Mouse (Mus musculus) midbrain, embryonic 14.5 days (tissue): ENCODE measurements at regions not wholly inside any gene's neighbourhood (a gene's known extent, or its start where the extent isn't known, plus 50 kb on each side); places are given as distances from the start of the nearest gene placed in this dataset.

Source experiments
- ATAC-seq: fragments of 200-750 bp; cut with Nextera tagmentation; 2 replicates; pipeline ENCODE4 v1.8.0; 2017; ENCODE audit warnings: moderate number of reproducible peaks, moderate library complexity; ENCODE audit not compliant: low FRiP score, low TSS enrichment
- DNase-seq: peaks from one replicate; pipeline ENCODE4 v3.0.0-alpha.2; 2015
- H3K27ac ChIP-seq: fragments of 300-500 bp; sonication (generic); replicated peaks from 2 replicates; pipeline ENCODE4 v1.5.1; 2014; ENCODE audit warnings: mild to moderate bottlenecking, low read depth, low read length, moderate library complexity
- H3K27me3 ChIP-seq: fragments of 300-500 bp; sonication (generic); 2 replicates; pipeline ENCODE4 v1.6.1; 2014; ENCODE audit warnings: low read length, control low read depth, mixed read lengths; ENCODE audit not compliant: control insufficient read depth, insufficient read depth
- H3K36me3 ChIP-seq: fragments of 300-500 bp; sonication (generic); 2 replicates; pipeline ENCODE4 v1.6.1; 2014; ENCODE audit warnings: low read length, control low read depth; ENCODE audit not compliant: control insufficient read depth, insufficient read depth
- H3K4me1 ChIP-seq: fragments of 300-500 bp; sonication (generic); 2 replicates; pipeline ENCODE4 v1.6.1; 2014; ENCODE audit warnings: mild to moderate bottlenecking, antibody characterized with exemption, low read length, control low read depth; ENCODE audit not compliant: control insufficient read depth, insufficient read depth
- H3K4me2 ChIP-seq: fragments of 300-500 bp; sonication (generic); 2 replicates; pipeline ENCODE4 v1.6.1; 2014; ENCODE audit warnings: mild to moderate bottlenecking, low read length, moderate library complexity
- H3K4me3 ChIP-seq: fragments of 300-500 bp; sonication (generic); replicated peaks from 2 replicates; pipeline ENCODE4 v1.5.1; 2014; ENCODE audit warnings: low read depth, low read length
- H3K9ac ChIP-seq: fragments of 300-500 bp; sonication (generic); replicated peaks from 2 replicates; pipeline ENCODE4 v1.6.1; 2014; ENCODE audit warnings: mild to moderate bottlenecking, low read length, moderate library complexity
- H3K9me3 ChIP-seq: fragments of 300-500 bp; sonication (generic); 2 replicates; pipeline ENCODE4 v1.6.1; 2016; ENCODE audit warnings: low read length, control low read depth, mixed read lengths; ENCODE audit not compliant: control insufficient read depth
- WGBS: fragments of 180-500 bp; shearing (Covaris S2); extraction: QIAGEN DNeasy Blood & Tissue Kit; methylation state at CpG from one replicate; pipeline ENCODE4 v1.1.7; 2014; 5-methylcytosine and 5-hydroxymethylcytosine counted together

GRCm38 (mm10) chr14:37315239-37315895, 180.3 kb upstream of the Ghitm start:
- WGBS, result 72% methylated on average over 7 of the region's 7 CpGs
- H3K36me3 ChIP-seq, result no peaks in the 10 kb centered on the region
- no peaks in the 10 kb centered on the region for H3K4me1 ChIP-seq
- H3K4me2 ChIP-seq, result no peak overlapping the region
- no peak overlapping the region for H3K4me3 ChIP-seq
- ATAC-seq, result no peak
- no peak overlapping the region for H3K27ac ChIP-seq
- H3K9me3 ChIP-seq, result no peaks in the 10 kb centered on the region
- no peak overlapping the region for H3K9ac ChIP-seq
- DNase-seq, result no peak
- H3K27me3 ChIP-seq, result no peaks in the 10 kb centered on the region

GRCm38 (mm10) chr14:37313906-37314305, 178.8 kb upstream of the Ghitm start:
- no peak overlapping the region for H3K9ac ChIP-seq
- H3K36me3 ChIP-seq, result no peaks in the 10 kb centered on the region
- no peaks in the 10 kb centered on the region for H3K4me1 ChIP-seq
- H3K4me3 ChIP-seq, result no peak overlapping the region
- DNase-seq, result no peak
- H3K27ac ChIP-seq, result no peak overlapping the region
- no peak overlapping the region for H3K4me2 ChIP-seq
- no peak for ATAC-seq
- no peaks in the 10 kb centered on the region for H3K9me3 ChIP-seq
- no peaks in the 10 kb centered on the region for H3K27me3 ChIP-seq

GRCm38 (mm10) chr14:37312887-37313286, 177.8 kb upstream of the Ghitm start:
- DNase-seq (no peak), ATAC-seq (no peak)
- no peak overlapping the region for H3K4me3 ChIP-seq
- H3K27me3 ChIP-seq, result no peaks in the 10 kb centered on the region
- no peaks in the 10 kb centered on the region for H3K4me1 ChIP-seq
- no peak overlapping the region for H3K27ac ChIP-seq
- H3K4me2 ChIP-seq, result no peak overlapping the region
- WGBS, result 89% methylated on average over 3 of the region's 3 CpGs
- no peaks in the 10 kb centered on the region for H3K36me3 ChIP-seq
- H3K9me3 ChIP-seq, result no peaks in the 10 kb centered on the region
- H3K9ac ChIP-seq, result no peak overlapping the region

DNA sequence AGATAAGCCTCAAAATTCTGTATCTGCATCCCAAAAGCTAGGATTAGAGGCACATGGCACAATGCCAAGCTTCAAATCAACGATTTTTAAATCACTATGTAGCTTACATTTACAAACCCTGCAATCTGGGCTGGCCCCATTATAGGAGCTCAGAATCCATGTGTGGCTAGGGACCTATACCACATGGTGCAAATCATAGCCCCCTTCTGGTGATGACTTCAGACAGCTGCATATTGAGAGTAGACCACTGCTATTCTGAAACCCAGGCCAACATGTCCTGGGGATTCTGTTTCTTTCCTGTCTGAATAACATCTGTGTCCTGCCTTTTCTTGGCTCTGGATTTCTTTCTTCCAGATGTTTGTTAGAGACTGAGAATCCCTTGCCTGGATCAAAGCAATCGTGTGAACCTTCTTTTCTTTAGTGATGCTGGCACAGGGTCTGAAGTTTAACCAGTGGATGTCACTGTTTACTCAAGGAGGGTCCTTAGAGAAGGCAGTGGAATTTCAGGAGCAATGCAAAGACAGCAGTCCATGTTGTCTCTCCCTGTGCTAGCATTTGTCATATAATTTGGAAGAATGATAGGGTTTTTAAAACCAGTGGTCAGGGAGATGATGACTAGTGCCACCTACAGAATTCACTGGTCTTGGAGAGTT, 171.7 kb upstream of the Ghitm start:
- WGBS, result 56% methylated on average over 2 of the region's 2 CpGs

GRCm38 (mm10) chr14:37298631-37299030, 163.6 kb upstream of the Ghitm start:
- Histone ChIP-seq H3K27ac (no peak overlapping the region), H3K9me3 (no peaks in the 10 kb centered on the region), H3K9ac (no peak overlapping the region), H3K4me2 (no peak overlapping the region), H3K27me3 (no peaks in the 10 kb centered on the region), H3K36me3 (no peaks in the 10 kb centered on the region), H3K4me3 (no peak overlapping the region), H3K4me1 (no peaks in the 10 kb centered on the region)
- DNase-seq (no peak), ATAC-seq (no peak)

More for the DNA sequence above, 171.7 kb upstream of the Ghitm start:
- Histone ChIP-seq H3K27me3 (no peaks in the 10 kb centered on the region), H3K27ac (no peak overlapping the region), H3K9me3 (no peaks in the 10 kb centered on the region), H3K9ac (no peak overlapping the region), H3K4me3 (no peak overlapping the region), H3K4me2 (no peak overlapping the region), H3K36me3 (no peaks in the 10 kb centered on the region), H3K4me1 (no peaks in the 10 kb centered on the region)
- peak; percentile 37 for DNase-seq
- ATAC-seq, result no peak

DNA sequence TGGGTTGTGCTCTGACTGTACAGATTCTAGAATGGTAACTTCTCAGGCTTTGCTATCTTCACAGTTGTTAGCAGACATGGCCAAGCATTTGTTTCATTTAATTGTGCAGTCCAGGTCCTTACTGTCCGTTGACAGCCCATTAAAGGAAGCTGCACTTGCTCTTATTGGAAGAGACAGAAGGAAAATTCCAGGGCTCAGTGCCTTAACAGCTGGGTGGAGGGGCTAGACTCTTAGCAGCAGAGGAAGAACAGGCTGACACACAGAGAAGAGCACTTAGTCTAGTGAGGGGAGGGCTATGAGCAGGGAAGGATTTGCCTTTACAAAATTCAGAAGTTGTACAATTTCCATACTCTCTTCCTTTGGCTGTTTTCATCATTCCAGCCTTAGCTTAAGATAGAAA, 161.5 kb upstream of the Ghitm start:
- Histone ChIP-seq H3K27ac (no peak overlapping the region), H3K4me3 (no peak overlapping the region), H3K9me3 (no peaks in the 10 kb centered on the region), H3K27me3 (no peaks in the 10 kb centered on the region), H3K4me1 (no peaks in the 10 kb centered on the region), H3K4me2 (no peak overlapping the region), H3K36me3 (no peaks in the 10 kb centered on the region), H3K9ac (no peak overlapping the region)
- ATAC-seq (no peak), DNase-seq (no peak)
- 70% methylated on average over 1 of the region's 1 CpGs for WGBS

DNA sequence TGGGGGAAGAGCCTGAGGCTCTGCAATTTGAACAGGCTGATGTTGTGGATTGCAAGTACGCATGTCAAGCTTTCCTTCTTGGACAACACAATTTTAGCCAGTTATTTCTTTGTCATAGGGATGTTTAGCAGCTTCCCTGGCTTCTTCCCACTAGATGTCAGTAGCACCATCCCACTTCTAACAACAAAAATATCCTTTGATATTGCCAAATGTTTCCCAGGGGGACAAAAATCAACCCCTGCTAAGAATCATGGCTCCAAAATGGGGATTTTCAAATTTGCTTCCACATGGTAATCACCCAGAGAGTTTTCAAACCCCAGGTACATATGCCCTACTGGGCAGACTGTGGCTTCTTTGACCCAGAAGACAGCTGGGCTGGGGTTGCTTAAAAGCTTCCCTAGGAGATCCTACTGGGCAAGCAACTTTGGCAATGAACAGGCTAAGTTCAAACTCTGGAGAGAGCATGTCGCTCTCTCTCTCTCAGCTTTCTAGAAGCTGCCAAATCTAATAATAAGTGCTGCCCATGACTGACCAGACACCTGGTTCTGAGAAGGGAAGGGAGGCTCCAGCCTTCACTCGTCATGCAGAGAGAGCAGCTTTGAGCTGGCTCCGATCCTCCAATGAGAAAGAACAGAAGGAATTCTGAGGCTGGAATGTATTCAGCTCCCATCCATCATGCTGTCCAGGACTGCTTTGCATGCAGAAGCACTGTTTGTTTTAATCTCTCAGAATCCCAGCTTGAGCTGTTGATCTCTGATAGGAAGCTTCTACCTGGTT, 157.2 kb upstream of the Ghitm start:
- no peaks in the 10 kb centered on the region for H3K27me3 ChIP-seq
- no peak for ATAC-seq
- H3K36me3 ChIP-seq, result no peaks in the 10 kb centered on the region
- peak; percentile 48 for DNase-seq
- H3K27ac ChIP-seq, result no peak overlapping the region
- H3K9ac ChIP-seq, result no peak overlapping the region
- H3K9me3 ChIP-seq, result no peaks in the 10 kb centered on the region
- 65% methylated on average over 4 of the region's 4 CpGs for WGBS
- no peak overlapping the region for H3K4me3 ChIP-seq
- H3K4me2 ChIP-seq, result no peak overlapping the region
- no peaks in the 10 kb centered on the region for H3K4me1 ChIP-seq

- 53% methylated on average over 5 of the region's 5 CpGs for WGBS
- no peaks in the 10 kb centered on the region for H3K27me3 ChIP-seq
- no peak for ATAC-seq
- no peak overlapping the region for H3K9ac ChIP-seq
- no peak for DNase-seq
- H3K4me1 ChIP-seq, result 0 out of 2 replicates have a peak, but pooled peaks cover 4% of the 10 kb centered on the region
- H3K36me3 ChIP-seq, result no peaks in the 10 kb centered on the region
- H3K27ac ChIP-seq, result no peak overlapping the region
- H3K4me3 ChIP-seq, result no peak overlapping the region
- no peak overlapping the region for H3K4me2 ChIP-seq
- H3K9me3 ChIP-seq, result no peaks in the 10 kb centered on the region
Observed at GRCm38 (mm10) chr14:37284391-37284790, 149.3 kb upstream of the Ghitm start.

DNA sequence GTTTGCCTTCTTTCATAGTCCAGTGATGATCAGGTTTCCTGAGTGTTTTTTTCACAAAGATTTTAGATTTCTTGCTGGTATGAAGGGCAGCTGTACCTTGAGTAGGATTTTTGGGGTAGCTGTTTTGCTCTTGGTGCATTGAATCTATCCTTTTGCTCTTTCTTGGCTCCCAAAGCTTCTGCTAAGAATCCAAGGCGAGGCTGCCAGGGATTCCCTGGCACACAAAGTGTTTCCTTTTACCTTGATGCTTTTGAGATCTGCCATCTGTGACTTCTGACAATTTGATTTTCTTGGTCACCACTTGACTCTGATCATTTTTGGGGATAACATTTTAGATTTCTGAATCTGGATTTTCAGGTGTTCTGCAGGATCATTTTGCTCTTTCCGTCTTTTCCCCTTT, 144.3 kb upstream of the Ghitm start:
- no peak overlapping the region for H3K9ac ChIP-seq
- ATAC-seq (no peak), DNase-seq (no peak)
- whole genome bisulfite sequencing, result 85% methylated on average over 2 of the region's 2 CpGs
- no peak overlapping the region for H3K4me2 ChIP-seq
- no peaks in the 10 kb centered on the region for H3K4me1 ChIP-seq
- H3K36me3 ChIP-seq, result no peaks in the 10 kb centered on the region
- H3K9me3 ChIP-seq, result no peaks in the 10 kb centered on the region
- no peaks in the 10 kb centered on the region for H3K27me3 ChIP-seq
- no peak overlapping the region for H3K4me3 ChIP-seq
- H3K27ac ChIP-seq, result no peak overlapping the region
